Mouse (Mus musculus): Measurements from ENCODE around the gene Ebpl. TPM values are rescaled to one million over a fixed set of nuclear protein-coding genes. Genes with fewer than 3 reads are reported as not detected.
A peak's percentile ranks its signal among the peaks of the same experiment; 100 is the strongest.

Ebpl gene
- polyA plus RNA-seq, 1 experiment from 2014 or later, result 10.2 TPM

DNA sequence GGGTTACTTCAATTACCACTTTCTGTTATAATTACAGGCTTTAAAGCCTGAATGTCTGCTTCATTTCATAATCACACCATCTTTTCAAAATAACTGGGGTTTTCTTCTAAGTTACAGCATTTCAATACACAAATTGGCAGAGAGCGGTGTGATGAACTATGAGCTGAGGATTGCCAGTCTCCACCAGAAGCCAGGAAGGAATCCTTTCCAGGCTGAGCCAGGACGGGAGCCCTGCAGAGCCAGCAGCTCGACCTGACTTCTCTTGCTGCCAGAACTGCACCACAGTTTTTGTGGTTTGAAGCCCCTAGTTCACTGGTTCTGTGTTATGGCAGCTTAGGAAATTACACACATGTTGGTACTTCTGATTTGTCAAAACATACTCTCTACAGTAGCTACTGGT lies 4.4 kb upstream of the Ebpl start:
- Histone ChIP-seq H3K36me3 (ENCODE audit: control insufficient read depth, insufficient read depth, low read length) (peaks cover 5% of the 10 kb centered on the region; the same call in 1 of the 2 replicates), H3K4me3 (ENCODE audit: low read depth, low read length) (no peak overlapping the region), H3K27ac (replicated peaks; ENCODE audit: low read depth, low read length) (no peak overlapping the region), H3K9me3 (ENCODE audit: control insufficient read depth, low read length) (no peaks in the 10 kb centered on the region), H3K27me3 (ENCODE audit: control insufficient read depth, insufficient read depth, low read length) (no peaks in the 10 kb centered on the region), H3K4me1 (ENCODE audit: control insufficient read depth, insufficient read depth, low read length) (peaks cover 3% of the 10 kb centered on the region; the same call in 1 of the 2 replicates), H3K9ac (ENCODE audit: low read length) (no peak overlapping the region), H3K4me2 (ENCODE audit: low read depth, severe bottlenecking) (no peak overlapping the region)
- ATAC-seq (ENCODE audit: insufficient number of reproducible peaks, low FRiP score, low TSS enrichment, low read depth) (no peak), DNase-seq (ENCODE audit: low spot score) (no peak)
- WGBS, result 91% methylated on average over 3 of the region's 3 CpGs

DNA sequence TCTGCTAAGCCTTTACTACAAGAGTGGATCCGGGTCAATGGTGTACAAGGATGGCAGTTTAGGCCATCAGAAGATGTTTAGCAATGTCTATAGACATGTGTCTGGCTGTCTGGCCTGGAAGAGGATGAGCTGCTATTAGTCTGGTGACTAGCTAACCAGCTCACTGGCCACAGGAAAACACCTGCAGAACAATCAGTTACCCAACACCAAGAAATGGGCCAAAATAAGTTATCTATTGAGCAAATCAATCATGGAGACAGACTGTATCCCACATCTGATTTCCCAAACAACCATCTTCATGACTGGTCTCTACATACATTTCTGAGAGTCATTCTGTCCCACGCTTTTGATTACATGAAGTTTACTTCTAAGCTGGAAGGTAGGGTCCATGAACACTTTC lies 3.5 kb upstream of the Ebpl start:
- Histone ChIP-seq H3K4me2 (ENCODE audit: low read depth, severe bottlenecking) (no peak overlapping the region), H3K4me3 (ENCODE audit: low read depth, low read length) (no peak overlapping the region), H3K27ac (replicated peaks; ENCODE audit: low read depth, low read length) (no peak overlapping the region), H3K27me3 (ENCODE audit: control insufficient read depth, insufficient read depth, low read length) (no peaks in the 10 kb centered on the region), H3K36me3 (ENCODE audit: control insufficient read depth, insufficient read depth, low read length) (0 out of 2 replicates have a peak, but pooled peaks cover 3% of the 10 kb centered on the region), H3K9me3 (ENCODE audit: control insufficient read depth, low read length) (no peaks in the 10 kb centered on the region), H3K4me1 (ENCODE audit: control insufficient read depth, insufficient read depth, low read length) (peaks cover 3% of the 10 kb centered on the region; the same call in 1 of the 2 replicates), H3K9ac (ENCODE audit: low read length) (no peak overlapping the region)
- 94% methylated on average over 2 of the region's 2 CpGs for WGBS
- no peak for ATAC-seq (ENCODE audit: insufficient number of reproducible peaks, low FRiP score, low TSS enrichment, low read depth)
- DNase-seq (ENCODE audit: low spot score), result no peak

DNA sequence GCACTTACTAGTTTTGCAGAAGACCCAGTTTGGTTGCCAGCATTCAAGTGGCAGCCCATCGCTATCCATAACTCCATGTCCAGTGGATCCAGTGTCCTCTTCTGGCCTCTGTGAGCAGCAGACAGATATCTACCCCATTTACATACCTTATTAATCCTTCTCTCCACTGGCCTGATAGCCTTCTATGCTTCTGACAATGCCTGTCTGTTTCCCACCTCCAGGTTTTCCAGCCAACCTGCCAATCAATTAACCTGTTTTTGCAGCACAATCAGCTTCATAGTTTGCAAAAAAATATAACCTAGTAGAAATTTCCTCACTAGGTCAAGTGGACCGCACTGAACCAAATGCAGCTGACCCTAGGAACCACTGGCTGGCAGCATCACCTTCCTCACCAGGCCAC lies 2.0 kb upstream of the Ebpl start:
- no peaks in the 10 kb centered on the region for H3K9me3 ChIP-seq (ENCODE audit: control insufficient read depth, low read length)
- WGBS, result 90% methylated on average over 2 of the region's 2 CpGs
- no peak for ATAC-seq (ENCODE audit: insufficient number of reproducible peaks, low FRiP score, low TSS enrichment, low read depth)

DNA sequence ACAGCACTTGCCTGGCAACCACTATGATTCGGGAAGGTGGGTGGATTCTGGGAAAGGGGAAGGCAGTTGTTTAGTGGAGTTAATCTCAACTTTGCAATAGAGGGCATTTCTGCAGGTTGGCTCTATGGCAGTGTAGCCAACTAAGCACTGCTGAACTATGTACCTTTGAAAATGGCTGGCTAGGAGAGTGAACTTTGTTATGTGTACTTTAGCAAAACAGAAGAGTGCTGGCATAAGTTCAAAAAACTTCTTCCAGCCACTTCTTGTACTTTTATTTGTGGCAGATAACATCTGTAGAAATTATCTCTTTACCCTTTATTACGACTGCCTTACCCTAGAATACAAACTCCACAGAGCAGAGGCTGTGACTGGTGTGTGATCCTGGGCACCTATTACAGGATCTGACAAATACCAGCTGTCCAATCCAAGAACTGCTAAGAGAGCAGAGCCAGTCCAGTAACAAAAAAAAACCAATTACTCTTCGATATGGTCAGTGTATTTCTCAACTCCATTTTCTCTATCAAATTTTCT lies 807 bp upstream of the Ebpl start:
- Histone ChIP-seq H3K27me3 (ENCODE audit: control insufficient read depth, insufficient read depth, low read length) (no peaks in the 10 kb centered on the region), H3K4me1 (ENCODE audit: control insufficient read depth, insufficient read depth, low read length) (peaks cover 3% of the 10 kb centered on the region; the same call in 1 of the 2 replicates), H3K9ac (ENCODE audit: low read length) (no peak overlapping the region), H3K27ac (replicated peaks; ENCODE audit: low read depth, low read length) (no peak overlapping the region), H3K36me3 (ENCODE audit: control insufficient read depth, insufficient read depth, low read length) (no peaks in the 10 kb centered on the region), H3K4me2 (ENCODE audit: low read depth, severe bottlenecking) (peak overlapping the region; percentile 49; the same call in 1 of the 2 replicates), H3K4me3 (ENCODE audit: low read depth, low read length) (no peak overlapping the region), H3K9me3 (ENCODE audit: control insufficient read depth, low read length) (no peaks in the 10 kb centered on the region)
- WGBS, result 65% methylated on average over 3 of the region's 3 CpGs
- ATAC-seq (ENCODE audit: insufficient number of reproducible peaks, low FRiP score, low TSS enrichment, low read depth), result no peak
- DNase-seq (ENCODE audit: low spot score), result no peak

More for the DNA sequence above, 2.0 kb upstream of the Ebpl start:
- Histone ChIP-seq H3K4me1 (ENCODE audit: control insufficient read depth, insufficient read depth, low read length) (peaks cover 3% of the 10 kb centered on the region; the same call in 1 of the 2 replicates), H3K4me3 (ENCODE audit: low read depth, low read length) (no peak overlapping the region), H3K27ac (replicated peaks; ENCODE audit: low read depth, low read length) (no peak overlapping the region), H3K27me3 (ENCODE audit: control insufficient read depth, insufficient read depth, low read length) (no peaks in the 10 kb centered on the region), H3K36me3 (ENCODE audit: control insufficient read depth, insufficient read depth, low read length) (0 out of 2 replicates have a peak, but pooled peaks cover 2% of the 10 kb centered on the region), H3K9ac (ENCODE audit: low read length) (no peak overlapping the region), H3K4me2 (ENCODE audit: low read depth, severe bottlenecking) (no peak overlapping the region)
- no peak for DNase-seq (ENCODE audit: low spot score)

DNA sequence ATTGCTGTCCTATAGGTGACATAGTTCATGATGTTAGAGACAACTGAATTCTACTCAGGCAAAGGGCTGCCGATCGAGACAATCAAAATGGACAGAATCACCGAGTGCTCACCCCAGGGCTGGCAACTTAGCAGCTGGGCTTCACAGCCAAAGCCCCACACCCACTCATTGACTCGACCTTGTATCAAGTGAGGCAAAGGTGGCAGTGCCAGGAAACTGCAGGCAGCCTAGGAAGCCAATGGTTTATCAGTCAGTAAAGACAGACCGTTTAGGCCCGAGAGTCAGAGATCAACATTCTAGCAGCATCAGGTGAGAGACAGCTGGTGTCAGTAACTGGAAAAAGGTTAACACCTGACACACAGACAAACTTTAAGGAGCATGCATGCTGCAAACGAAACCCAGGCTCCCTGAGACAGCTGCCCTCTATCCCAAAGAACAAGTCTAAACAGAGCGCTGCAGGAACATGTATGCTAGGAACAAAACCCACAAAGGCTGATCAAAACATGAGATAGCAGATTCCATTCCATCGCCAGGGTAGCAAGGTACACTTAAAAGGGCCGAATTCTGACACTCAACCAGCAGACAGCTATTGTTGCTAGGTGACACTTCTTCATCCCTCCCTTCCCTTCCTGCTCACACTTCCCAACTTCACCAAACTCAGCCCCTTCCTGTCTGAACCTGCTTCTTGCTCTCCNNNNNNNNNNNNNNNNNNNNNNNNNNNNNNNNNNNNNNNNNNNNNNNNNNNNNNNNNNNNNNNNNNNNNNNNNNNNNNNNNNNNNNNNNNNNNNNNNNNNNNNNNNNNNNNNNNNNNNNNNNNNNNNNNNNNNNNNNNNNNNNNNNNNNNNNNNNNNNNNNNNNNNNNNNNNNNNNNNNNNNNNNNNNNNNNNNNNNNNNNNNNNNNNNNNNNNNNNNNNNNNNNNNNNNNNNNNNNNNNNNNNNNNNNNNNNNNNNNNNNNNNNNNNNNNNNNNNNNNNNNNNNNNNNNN lies 5.7 kb downstream of the Ebpl start:
- 77% methylated on average over 10 of the region's 10 CpGs for WGBS
- ATAC-seq (ENCODE audit: insufficient number of reproducible peaks, low FRiP score, low TSS enrichment, low read depth) (no peak), DNase-seq (ENCODE audit: low spot score) (no peak)
- no peaks in the 10 kb centered on the region for H3K36me3 ChIP-seq (ENCODE audit: control insufficient read depth, insufficient read depth, low read length)
- no peaks in the 10 kb centered on the region for H3K9me3 ChIP-seq (ENCODE audit: control insufficient read depth, low read length)
- no peaks in the 10 kb centered on the region for H3K4me1 ChIP-seq (ENCODE audit: control insufficient read depth, insufficient read depth, low read length)
- no peak overlapping the region for H3K4me3 ChIP-seq (ENCODE audit: low read depth, low read length)
- H3K27ac ChIP-seq (replicated peaks; ENCODE audit: low read depth, low read length), result no peak overlapping the region
- no peak overlapping the region for H3K4me2 ChIP-seq (ENCODE audit: low read depth, severe bottlenecking)
- no peak overlapping the region for H3K9ac ChIP-seq (ENCODE audit: low read length)
- H3K27me3 ChIP-seq (ENCODE audit: control insufficient read depth, insufficient read depth, low read length), result no peaks in the 10 kb centered on the region

DNA sequence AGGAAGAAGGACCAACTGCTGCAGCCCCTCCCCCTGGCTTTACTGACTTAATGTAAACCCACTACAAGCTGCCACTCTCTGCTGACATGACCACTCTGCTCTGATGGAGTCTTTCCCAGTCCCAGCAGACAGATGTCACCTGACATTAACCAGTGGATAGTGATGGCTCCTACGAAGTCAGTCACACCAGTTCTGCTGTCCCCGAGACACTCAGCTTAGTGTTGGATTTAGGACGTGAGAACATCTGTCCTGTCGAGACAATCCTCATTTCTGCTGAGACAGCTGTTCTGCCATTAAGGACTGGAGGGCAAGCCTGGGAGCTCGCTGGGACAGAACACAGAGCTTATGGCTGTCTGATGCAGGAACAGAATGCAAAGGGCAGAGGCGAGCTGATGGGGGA lies 9.4 kb downstream of the Ebpl start:
- DNase-seq (ENCODE audit: low spot score) (no peak), ATAC-seq (ENCODE audit: insufficient number of reproducible peaks, low FRiP score, low TSS enrichment, low read depth) (no peak)
- Histone ChIP-seq H3K4me2 (ENCODE audit: low read depth, severe bottlenecking) (no peak overlapping the region), H3K9ac (ENCODE audit: low read length) (no peak overlapping the region), H3K9me3 (ENCODE audit: control insufficient read depth, low read length) (no peaks in the 10 kb centered on the region), H3K4me3 (ENCODE audit: low read depth, low read length) (no peak overlapping the region), H3K4me1 (ENCODE audit: control insufficient read depth, insufficient read depth, low read length) (no peaks in the 10 kb centered on the region), H3K27ac (replicated peaks; ENCODE audit: low read depth, low read length) (no peak overlapping the region), H3K36me3 (ENCODE audit: control insufficient read depth, insufficient read depth, low read length) (no peaks in the 10 kb centered on the region), H3K27me3 (ENCODE audit: control insufficient read depth, insufficient read depth, low read length) (no peaks in the 10 kb centered on the region)
- WGBS, result 61% methylated on average over 6 of the region's 6 CpGs

DNA sequence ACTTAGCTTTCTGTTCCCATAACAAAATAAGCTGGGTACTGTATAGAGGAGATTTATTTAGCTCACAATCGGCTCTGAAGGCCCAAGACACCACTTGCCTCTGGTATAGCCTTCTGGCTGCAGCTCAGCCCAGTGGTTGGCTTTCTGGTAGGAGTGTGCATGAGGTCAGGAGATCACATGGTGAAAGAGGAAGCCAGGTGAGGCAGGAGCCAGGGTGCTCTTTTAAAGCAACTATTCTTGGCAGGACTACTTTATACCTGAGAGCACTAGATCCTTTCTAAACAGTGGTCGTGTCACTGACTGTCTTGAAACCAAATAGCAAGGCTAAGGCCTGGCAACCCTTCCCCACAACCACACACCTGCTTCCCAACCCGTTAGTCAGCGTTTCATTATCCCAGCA lies 10.4 kb downstream of the Ebpl start:
- Histone ChIP-seq H3K36me3 (ENCODE audit: control insufficient read depth, insufficient read depth, low read length) (no peaks in the 10 kb centered on the region), H3K27ac (replicated peaks; ENCODE audit: low read depth, low read length) (no peak overlapping the region), H3K4me1 (ENCODE audit: control insufficient read depth, insufficient read depth, low read length) (no peaks in the 10 kb centered on the region), H3K4me3 (ENCODE audit: low read depth, low read length) (no peak overlapping the region), H3K9ac (ENCODE audit: low read length) (no peak overlapping the region), H3K9me3 (ENCODE audit: control insufficient read depth, low read length) (no peaks in the 10 kb centered on the region), H3K4me2 (ENCODE audit: low read depth, severe bottlenecking) (no peak overlapping the region), H3K27me3 (ENCODE audit: control insufficient read depth, insufficient read depth, low read length) (no peaks in the 10 kb centered on the region)
- ATAC-seq (ENCODE audit: insufficient number of reproducible peaks, low FRiP score, low TSS enrichment, low read depth) (no peak), DNase-seq (ENCODE audit: low spot score) (no peak)
- 85% methylated on average over 4 of the region's 4 CpGs for WGBS

DNA sequence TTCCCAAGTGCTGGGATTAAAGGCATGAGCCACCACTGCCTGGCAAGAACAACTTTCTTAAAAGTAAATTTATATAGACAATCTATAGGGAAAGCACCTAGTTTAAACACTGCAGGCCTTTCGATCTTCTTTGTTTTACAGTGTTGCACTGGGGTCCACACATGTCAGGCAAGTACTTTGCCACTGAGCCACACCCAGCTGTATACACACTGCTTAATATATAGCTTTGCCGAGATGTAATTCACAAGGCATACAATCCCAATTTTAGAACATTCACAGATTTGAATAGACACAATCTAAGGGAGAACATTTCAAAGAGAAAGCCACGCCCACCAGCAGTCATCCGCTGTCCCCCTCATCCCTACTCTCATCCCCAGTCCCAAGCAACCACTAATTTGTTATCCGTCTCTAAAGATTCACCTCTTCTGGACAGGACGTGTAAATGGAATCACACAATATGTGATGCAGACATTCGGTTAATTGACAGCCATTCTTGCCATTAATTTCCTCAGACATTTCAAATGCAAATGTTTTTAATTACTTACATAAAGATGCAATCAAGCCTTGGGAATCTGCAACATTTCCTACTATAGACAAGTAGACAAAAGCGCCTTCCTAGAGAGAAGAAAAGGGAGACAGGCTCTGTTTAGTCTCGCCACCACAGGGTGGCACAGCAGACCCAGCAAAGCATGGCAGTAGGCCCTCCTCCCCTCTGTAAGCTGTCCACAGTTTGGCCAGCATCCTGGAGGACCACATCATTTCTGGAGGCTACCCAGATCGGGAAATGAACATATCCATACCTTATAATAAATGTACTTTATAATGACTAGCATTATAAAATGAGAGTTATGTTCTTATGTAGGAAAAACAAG lies 13.2 kb downstream of the Ebpl start:
- DNase-seq (ENCODE audit: low spot score), result no peak
- ATAC-seq (ENCODE audit: insufficient number of reproducible peaks, low FRiP score, low TSS enrichment, low read depth), result no peak
- no peak overlapping the region for H3K27ac ChIP-seq (replicated peaks; ENCODE audit: low read depth, low read length)
- H3K9ac ChIP-seq (ENCODE audit: low read length), result no peak overlapping the region
- 87% methylated on average over 10 of the region's 10 CpGs for WGBS
- H3K27me3 ChIP-seq (ENCODE audit: control insufficient read depth, insufficient read depth, low read length), result no peaks in the 10 kb centered on the region
- no peaks in the 10 kb centered on the region for H3K36me3 ChIP-seq (ENCODE audit: control insufficient read depth, insufficient read depth, low read length)
- no peak overlapping the region for H3K4me3 ChIP-seq (ENCODE audit: low read depth, low read length)
- no peak overlapping the region for H3K4me2 ChIP-seq (ENCODE audit: low read depth, severe bottlenecking)
- H3K4me1 ChIP-seq (ENCODE audit: control insufficient read depth, insufficient read depth, low read length), result no peaks in the 10 kb centered on the region
- H3K9me3 ChIP-seq (ENCODE audit: control insufficient read depth, low read length), result no peaks in the 10 kb centered on the region
